Mouse (Mus musculus): ENCODE results near the gene Adgrl4. TPM values are rescaled to one million over a fixed set of nuclear protein-coding genes. Genes with fewer than 3 reads are reported as not detected.

Gene Adgrl4
- polyA plus RNA-seq, 1 experiment: 10.2 TPM

- TF ChIP-seq POLR2A (IDR thresholded peaks at IDR 0.05; ENCODE audit: borderline replicate concordance, extremely low read depth, insufficient read depth, insufficient read length, poor library complexity, severe bottlenecking) (no peak), CTCF (IDR thresholded peaks at IDR 0.05; ENCODE audit: borderline replicate concordance, extremely low read depth, insufficient read depth, insufficient read length) (no peak)
Observed at GRCm38 (mm10) chr3:151511184-151511583, 73.5 kb downstream of the Adgrl4 start.

GRCm38 (mm10) chr3:151547182-151547581 lies 109.5 kb downstream of the Adgrl4 start:
- no peak for DNase-seq (ENCODE audit: low read depth)
- TF ChIP-seq CTCF (IDR thresholded peaks at IDR 0.05; ENCODE audit: borderline replicate concordance, extremely low read depth, insufficient read depth, insufficient read length): no peak
- TF ChIP-seq POLR2A (IDR thresholded peaks at IDR 0.05; ENCODE audit: borderline replicate concordance, extremely low read depth, insufficient read depth, insufficient read length, poor library complexity, severe bottlenecking): no peak

More at GRCm38 (mm10) chr3:151511184-151511583, 73.5 kb downstream of the Adgrl4 start:
- DNase-seq (ENCODE audit: low read depth): no peak

GRCm38 (mm10) chr3:151551002-151551401 lies 113.3 kb downstream of the Adgrl4 start:
- peak; percentile 88 for DNase-seq (ENCODE audit: low read depth)
- TF ChIP-seq POLR2A (IDR thresholded peaks at IDR 0.05; ENCODE audit: borderline replicate concordance, extremely low read depth, insufficient read depth, insufficient read length, poor library complexity, severe bottlenecking) (no peak), CTCF (IDR thresholded peaks at IDR 0.05; ENCODE audit: borderline replicate concordance, extremely low read depth, insufficient read depth, insufficient read length) (no peak)

GRCm38 (mm10) chr3:151556635-151557034 lies 118.9 kb downstream of the Adgrl4 start:
- no peak for TF ChIP-seq POLR2A (IDR thresholded peaks at IDR 0.05; ENCODE audit: borderline replicate concordance, extremely low read depth, insufficient read depth, insufficient read length, poor library complexity, severe bottlenecking)
- TF ChIP-seq CTCF (IDR thresholded peaks at IDR 0.05; ENCODE audit: borderline replicate concordance, extremely low read depth, insufficient read depth, insufficient read length): no peak
- DNase-seq (ENCODE audit: low read depth): no peak

- TF ChIP-seq POLR2A (IDR thresholded peaks at IDR 0.05; ENCODE audit: borderline replicate concordance, extremely low read depth, insufficient read depth, insufficient read length, poor library complexity, severe bottlenecking): no peak
- no peak for TF ChIP-seq CTCF (IDR thresholded peaks at IDR 0.05; ENCODE audit: borderline replicate concordance, extremely low read depth, insufficient read depth, insufficient read length)
- no peak for DNase-seq (ENCODE audit: low read depth)
Observed at GRCm38 (mm10) chr3:151557125-151557524, 119.4 kb downstream of the Adgrl4 start.

- no peak for DNase-seq (ENCODE audit: low read depth)
- TF ChIP-seq CTCF (IDR thresholded peaks at IDR 0.05; ENCODE audit: borderline replicate concordance, extremely low read depth, insufficient read depth, insufficient read length) (no peak), POLR2A (IDR thresholded peaks at IDR 0.05; ENCODE audit: borderline replicate concordance, extremely low read depth, insufficient read depth, insufficient read length, poor library complexity, severe bottlenecking) (no peak)
Observed at GRCm38 (mm10) chr3:151557607-151558006, 119.9 kb downstream of the Adgrl4 start.

GRCm38 (mm10) chr3:151558374-151558773 lies 120.7 kb downstream of the Adgrl4 start:
- TF ChIP-seq POLR2A (IDR thresholded peaks at IDR 0.05; ENCODE audit: borderline replicate concordance, extremely low read depth, insufficient read depth, insufficient read length, poor library complexity, severe bottlenecking): no peak
- no peak for TF ChIP-seq CTCF (IDR thresholded peaks at IDR 0.05; ENCODE audit: borderline replicate concordance, extremely low read depth, insufficient read depth, insufficient read length)
- DNase-seq (ENCODE audit: low read depth): no peak

GRCm38 (mm10) chr3:151565664-151566621 lies 128.3 kb downstream of the Adgrl4 start:
- no peak for TF ChIP-seq CTCF (IDR thresholded peaks at IDR 0.05; ENCODE audit: borderline replicate concordance, extremely low read depth, insufficient read depth, insufficient read length)
- peak; percentile 77 for DNase-seq (ENCODE audit: low read depth)

GRCm38 (mm10) chr3:151566629-151567028 lies 128.9 kb downstream of the Adgrl4 start:
- 0 out of 2 replicates have a peak, but pooled peaks have one; percentile 9 for TF ChIP-seq CTCF (IDR thresholded peaks at IDR 0.05; ENCODE audit: borderline replicate concordance, extremely low read depth, insufficient read depth, insufficient read length)
- no peak for TF ChIP-seq POLR2A (IDR thresholded peaks at IDR 0.05; ENCODE audit: borderline replicate concordance, extremely low read depth, insufficient read depth, insufficient read length, poor library complexity, severe bottlenecking)
- DNase-seq (ENCODE audit: low read depth): peak; percentile 79

- DNase-seq (ENCODE audit: low read depth): no peak
- no peak for TF ChIP-seq CTCF (IDR thresholded peaks at IDR 0.05; ENCODE audit: borderline replicate concordance, extremely low read depth, insufficient read depth, insufficient read length)
- no peak for TF ChIP-seq POLR2A (IDR thresholded peaks at IDR 0.05; ENCODE audit: borderline replicate concordance, extremely low read depth, insufficient read depth, insufficient read length, poor library complexity, severe bottlenecking)
Observed at GRCm38 (mm10) chr3:151567541-151567940, 129.9 kb downstream of the Adgrl4 start.

- DNase-seq (ENCODE audit: low read depth): no peak
- no peak for TF ChIP-seq CTCF (IDR thresholded peaks at IDR 0.05; ENCODE audit: borderline replicate concordance, extremely low read depth, insufficient read depth, insufficient read length)
- TF ChIP-seq POLR2A (IDR thresholded peaks at IDR 0.05; ENCODE audit: borderline replicate concordance, extremely low read depth, insufficient read depth, insufficient read length, poor library complexity, severe bottlenecking): no peak
Observed at GRCm38 (mm10) chr3:151572089-151572488, 134.4 kb downstream of the Adgrl4 start.

GRCm38 (mm10) chr3:151575292-151575691 lies 137.6 kb downstream of the Adgrl4 start:
- no peak for TF ChIP-seq POLR2A (IDR thresholded peaks at IDR 0.05; ENCODE audit: borderline replicate concordance, extremely low read depth, insufficient read depth, insufficient read length, poor library complexity, severe bottlenecking)
- TF ChIP-seq CTCF (IDR thresholded peaks at IDR 0.05; ENCODE audit: borderline replicate concordance, extremely low read depth, insufficient read depth, insufficient read length): no peak
- no peak for DNase-seq (ENCODE audit: low read depth)

Measured in brain, embryonic 14.5 days (tissue).